Mouse (Mus musculus): Measurements from ENCODE around the gene Gm732. TPM values are rescaled to one million over a fixed set of nuclear protein-coding genes. Genes with fewer than 3 reads are reported as not detected.

The Gm732 gene
- not detected in 2 replicates for total RNA-seq (2014; rRNA removed)
- not detected in 2 replicates for polyA plus RNA-seq (2015; fragmentation: Nextera tagmentation; extraction: Ambion mirVana)

GRCm38 (mm10) chrX:107948365-107948764 lies at the start of gene Gm732:
TSS of gene Gm732 (minus strand) at chrX:107948465.
- no peak within 1 kb of the TSS for H3K4me2 ChIP-seq (ENCODE audit: low read depth)
- H3K9ac ChIP-seq: no peak within 1 kb of the TSS
- no peaks in the 10 kb centered on the region for H3K27me3 ChIP-seq (ENCODE audit: insufficient read depth, low read length)
- no peaks in the 10 kb centered on the region for H3K36me3 ChIP-seq (ENCODE audit: insufficient read depth)
- H3K4me3 ChIP-seq (ENCODE audit: low read depth, low read length): no peak within 1 kb of the TSS
- H3K9me3 ChIP-seq (ENCODE audit: low read length): no peaks in the 10 kb centered on the region
- no peak for DNase-seq
- no peak for TF ChIP-seq CTCF (IDR thresholded peaks at IDR 0.05; ENCODE audit: low read depth)
- 85% methylated on average over 1 of the region's 1 CpGs for WGBS
- ATAC-seq: no peak
- no peaks in the 10 kb centered on the region for H3K4me1 ChIP-seq (ENCODE audit: insufficient read depth)
- H3K27ac ChIP-seq (ENCODE audit: low read depth, low read length): no peak within 1 kb of the TSS

Other genes with a start within 250 kb of the Gm732 start
- 1.1 TPM in 1 of 2 replicates, not detected in the other for gene Tent5d, start 155.9 kb downstream of the Gm732 start, total RNA-seq (2014; rRNA removed)
- 0.10 and 0.29 TPM in 2 replicates for gene Tent5d, start 155.9 kb downstream of the Gm732 start, polyA plus RNA-seq (2015; fragmentation: Nextera tagmentation; extraction: Ambion mirVana)
- 32.0 and 33.3 TPM in 2 replicates for gene 2610002M06Rik, start 132.1 kb downstream of the Gm732 start, total RNA-seq (2014; rRNA removed)
- gene 2610002M06Rik, start 132.1 kb downstream of the Gm732 start, polyA plus RNA-seq (2015; fragmentation: Nextera tagmentation; extraction: Ambion mirVana): 14.5 and 17.1 TPM in 2 replicates

All from forebrain, postnatal 0 days (tissue).